Mouse (Mus musculus): ENCODE measurements at regions not wholly inside any gene's neighbourhood (a gene's known extent, or its start where the extent isn't known, plus 50 kb on each side); places are given as distances from the start of the nearest gene placed in this dataset.

GRCm38 (mm10) chr9:41483218-41483617 lies 321.7 kb upstream of the Ubash3b start:
- DNase-seq (ENCODE audit: low spot score): no peak

GRCm38 (mm10) chr9:41481611-41482266 lies 320.2 kb upstream of the Ubash3b start:
- DNase-seq (ENCODE audit: low spot score): no peak

DNA sequence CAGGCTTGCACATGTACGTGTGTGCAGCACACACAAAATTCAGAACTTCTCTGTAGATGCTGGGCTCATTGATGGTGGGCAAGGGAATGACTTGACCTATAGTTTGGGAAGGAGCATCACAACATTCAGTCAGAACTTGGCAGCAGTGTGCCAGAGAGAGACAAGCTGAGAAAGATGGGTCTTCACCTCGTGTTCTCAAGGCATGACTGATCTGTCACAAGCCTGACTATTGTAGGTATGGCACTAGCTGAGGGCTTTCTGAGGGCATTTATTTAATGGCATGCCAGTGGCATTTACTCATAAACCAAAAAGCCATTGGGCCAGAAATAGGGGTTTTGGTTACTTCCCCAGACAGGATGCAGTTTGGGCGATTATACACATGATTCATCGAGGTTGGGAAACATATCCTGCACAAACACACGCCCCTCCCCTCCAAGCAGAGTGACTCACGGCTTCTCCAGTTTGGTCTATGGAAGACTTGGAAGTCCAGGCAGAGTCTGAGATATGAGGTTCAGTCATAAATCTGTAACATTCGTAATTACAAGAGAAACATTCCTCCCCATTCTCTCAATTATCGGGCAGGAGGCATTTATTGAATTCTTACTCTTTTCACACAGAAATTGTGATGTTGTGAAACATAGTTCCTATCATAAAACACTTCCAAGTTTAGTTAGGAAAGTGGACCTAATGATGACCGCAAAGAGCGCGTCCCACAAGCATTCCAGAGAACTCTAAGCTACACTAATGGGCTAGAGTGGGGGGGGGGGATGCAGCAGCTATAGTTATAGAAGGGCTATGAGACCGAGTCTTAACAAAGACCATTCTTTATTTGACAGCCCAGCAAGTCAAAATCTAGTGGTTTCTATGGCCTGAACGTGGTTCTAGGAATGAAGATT lies 318.6 kb upstream of the Ubash3b start:
- no peak for DNase-seq (ENCODE audit: low spot score)

- no peak for DNase-seq (ENCODE audit: low spot score)
These were observed 317.6 kb upstream of the Ubash3b start for GRCm38 (mm10) chr9:41479085-41479484.

GRCm38 (mm10) chr9:41478106-41478848 lies 316.8 kb upstream of the Ubash3b start:
- peak; percentile 60 for DNase-seq (ENCODE audit: low spot score)

DNA sequence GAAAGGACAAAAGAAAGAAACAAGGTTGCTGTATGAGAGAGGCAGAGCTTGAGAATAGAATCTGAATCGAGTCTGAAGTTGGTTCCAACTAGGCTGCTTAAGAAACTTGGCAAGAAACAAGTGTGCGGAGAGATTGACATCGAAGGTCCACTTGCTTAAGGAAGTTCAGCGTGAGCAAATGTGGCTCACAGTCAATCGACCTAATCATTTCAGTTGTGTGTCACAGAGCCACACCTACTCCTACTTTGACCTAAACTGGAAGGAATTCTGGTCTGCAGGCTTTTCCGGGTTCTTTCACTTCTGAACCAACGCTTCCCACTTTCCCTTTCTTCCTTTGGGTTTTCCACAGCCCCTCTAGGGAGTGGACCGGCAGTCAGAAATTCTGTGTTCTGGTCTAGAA lies 313.8 kb upstream of the Ubash3b start:
- DNase-seq (ENCODE audit: low spot score): peak; percentile 25

- DNase-seq (ENCODE audit: low spot score): no peak
These were observed 313.4 kb upstream of the Ubash3b start for GRCm38 (mm10) chr9:41474945-41475297.

- peak; percentile 86 for DNase-seq (ENCODE audit: low spot score)
These were observed 312.9 kb upstream of the Ubash3b start for GRCm38 (mm10) chr9:41474244-41474944.

DNA sequence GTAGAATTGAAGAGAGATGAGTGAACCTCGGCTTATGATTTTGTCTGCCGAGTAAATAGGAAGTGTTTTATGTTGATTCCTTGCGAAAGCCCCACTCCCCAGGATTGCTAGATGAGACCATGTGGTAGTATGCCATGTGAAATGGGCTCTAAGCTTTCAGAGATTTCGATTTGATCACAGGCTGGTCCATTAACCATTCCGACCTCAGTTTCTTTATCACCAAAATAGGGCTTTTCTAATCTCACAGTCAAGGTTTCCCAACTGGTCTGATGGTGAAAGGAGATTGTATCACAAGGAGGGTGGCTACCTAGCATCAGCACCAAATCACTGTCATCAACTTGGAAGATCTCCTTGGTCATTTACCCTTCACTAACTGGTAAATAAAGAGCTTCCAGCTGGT lies 312.0 kb upstream of the Ubash3b start:
- no peak for DNase-seq (ENCODE audit: low spot score)

DNA sequence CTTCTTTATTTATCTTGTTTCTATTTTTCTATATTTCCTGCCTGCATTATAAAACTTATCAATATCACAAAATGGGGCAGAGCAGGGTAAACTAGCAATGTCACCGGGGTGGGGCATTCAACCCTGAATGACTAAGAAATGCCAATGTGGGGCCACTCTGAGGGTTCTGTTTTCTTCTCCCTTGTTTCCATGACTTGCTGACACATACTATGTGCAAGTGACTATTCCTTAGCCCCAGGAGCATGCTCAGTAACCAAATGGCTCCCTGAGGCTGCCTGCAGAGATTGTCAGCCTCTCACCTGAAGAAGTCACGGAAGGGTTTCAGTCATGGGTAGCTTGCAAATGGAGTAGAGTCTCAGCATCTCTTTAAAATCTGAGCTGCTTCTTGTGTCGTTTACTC lies 309.8 kb upstream of the Ubash3b start:
- DNase-seq (ENCODE audit: low spot score): no peak

GRCm38 (mm10) chr9:41470010-41470409 lies 308.5 kb upstream of the Ubash3b start:
- DNase-seq (ENCODE audit: low spot score): no peak

GRCm38 (mm10) chr9:41469414-41469813 lies 307.9 kb upstream of the Ubash3b start:
- DNase-seq (ENCODE audit: low spot score): no peak

DNA sequence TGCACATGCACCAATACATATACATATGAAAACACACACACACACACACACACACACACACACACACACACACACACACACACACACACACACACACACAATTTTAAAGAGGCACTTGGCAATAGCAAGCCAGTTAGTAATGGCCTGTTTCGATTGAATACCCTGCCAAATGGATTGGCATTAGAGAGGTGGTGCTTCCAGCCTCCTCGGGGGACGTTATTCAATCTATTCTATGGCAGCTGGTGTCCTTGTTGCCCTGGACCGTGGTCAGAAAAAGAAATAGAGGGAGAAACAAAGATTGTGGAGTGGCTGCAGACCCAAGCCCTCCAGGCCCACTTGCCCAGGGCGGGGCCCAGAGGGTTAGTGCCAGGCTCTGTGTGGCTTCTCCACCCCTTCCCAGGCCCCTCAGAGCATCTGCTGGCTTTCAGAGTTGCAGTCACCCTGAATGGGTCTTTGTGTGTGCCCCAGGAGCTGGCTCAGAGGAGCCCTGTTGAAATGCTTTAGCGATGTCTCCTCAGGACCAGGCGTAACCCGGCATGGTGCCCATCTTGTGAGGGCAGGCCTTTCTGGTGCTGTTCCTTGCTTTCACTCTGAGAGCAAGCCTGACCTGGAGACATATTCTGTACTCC lies 302.7 kb upstream of the Ubash3b start:
- DNase-seq (ENCODE audit: low spot score): no peak

DNA sequence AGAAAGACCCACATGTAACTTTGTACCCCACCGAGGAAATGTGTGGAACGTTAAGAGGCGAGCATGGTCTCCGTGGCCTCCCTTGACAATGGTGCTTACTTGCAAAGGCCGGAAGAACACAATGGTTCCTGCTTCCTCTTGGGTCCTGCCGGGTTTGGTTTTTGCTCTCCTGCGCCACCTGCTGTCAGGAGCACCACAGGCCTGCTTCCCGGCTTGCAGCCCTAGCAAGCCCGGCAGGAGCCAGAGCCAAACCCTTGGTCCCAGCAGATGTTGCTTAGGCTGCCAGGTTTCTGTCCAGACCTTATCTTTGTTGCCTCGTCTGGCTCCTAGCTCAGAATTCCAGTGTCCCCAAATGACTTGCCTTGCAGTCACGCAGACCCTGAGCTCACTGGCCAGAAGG lies 300.2 kb upstream of the Ubash3b start:
- DNase-seq (ENCODE audit: low spot score): peak; percentile 87

DNA sequence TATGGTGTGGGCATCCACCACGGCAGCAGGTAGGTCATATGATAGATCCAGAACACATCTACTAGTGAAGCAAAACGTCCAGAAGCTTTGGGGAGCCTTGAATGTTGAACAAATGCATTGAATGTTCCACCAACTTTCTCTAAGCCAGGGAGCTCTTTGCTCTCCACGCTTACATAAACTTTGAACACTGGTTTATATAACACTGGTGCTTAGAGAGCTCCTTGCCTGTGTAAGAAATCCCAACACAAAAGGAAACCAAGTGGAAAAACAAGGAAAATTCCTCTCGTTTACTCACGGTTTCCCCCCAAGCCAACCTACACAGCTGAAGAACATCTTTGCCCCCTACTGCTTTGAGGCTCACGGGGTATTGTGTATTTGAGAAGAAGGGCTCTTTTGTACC lies 299.2 kb upstream of the Ubash3b start:
- no peak for DNase-seq (ENCODE audit: low spot score)

DNA sequence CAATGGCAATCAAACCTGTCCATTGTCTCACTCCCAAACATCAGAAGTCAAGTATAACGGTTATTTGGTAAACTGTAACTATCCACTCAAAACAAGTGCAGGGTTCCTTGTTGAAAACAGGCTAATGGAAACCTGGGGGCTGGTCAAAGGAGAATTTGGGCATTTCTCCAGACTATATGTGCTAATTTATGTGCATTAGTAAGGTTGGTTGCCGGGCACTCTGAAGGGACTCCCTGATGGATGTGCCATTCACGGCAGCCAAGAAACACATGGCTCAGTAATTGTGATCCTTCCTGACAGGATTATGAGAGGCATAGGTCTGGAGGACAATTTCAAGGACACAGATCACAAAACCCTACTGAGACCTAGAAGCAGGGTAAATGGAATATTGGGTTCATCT lies 295.5 kb upstream of the Ubash3b start:
- no peak for DNase-seq (ENCODE audit: low spot score)

- DNase-seq (ENCODE audit: low spot score): no peak
These were observed 290.2 kb upstream of the Ubash3b start for GRCm38 (mm10) chr9:41451738-41452137.

GRCm38 (mm10) chr9:41449233-41449632 lies 287.7 kb upstream of the Ubash3b start:
- DNase-seq (ENCODE audit: low spot score): no peak

- no peak for DNase-seq (ENCODE audit: low spot score)
These were observed 286.4 kb upstream of the Ubash3b start for GRCm38 (mm10) chr9:41447902-41448301.

DNA sequence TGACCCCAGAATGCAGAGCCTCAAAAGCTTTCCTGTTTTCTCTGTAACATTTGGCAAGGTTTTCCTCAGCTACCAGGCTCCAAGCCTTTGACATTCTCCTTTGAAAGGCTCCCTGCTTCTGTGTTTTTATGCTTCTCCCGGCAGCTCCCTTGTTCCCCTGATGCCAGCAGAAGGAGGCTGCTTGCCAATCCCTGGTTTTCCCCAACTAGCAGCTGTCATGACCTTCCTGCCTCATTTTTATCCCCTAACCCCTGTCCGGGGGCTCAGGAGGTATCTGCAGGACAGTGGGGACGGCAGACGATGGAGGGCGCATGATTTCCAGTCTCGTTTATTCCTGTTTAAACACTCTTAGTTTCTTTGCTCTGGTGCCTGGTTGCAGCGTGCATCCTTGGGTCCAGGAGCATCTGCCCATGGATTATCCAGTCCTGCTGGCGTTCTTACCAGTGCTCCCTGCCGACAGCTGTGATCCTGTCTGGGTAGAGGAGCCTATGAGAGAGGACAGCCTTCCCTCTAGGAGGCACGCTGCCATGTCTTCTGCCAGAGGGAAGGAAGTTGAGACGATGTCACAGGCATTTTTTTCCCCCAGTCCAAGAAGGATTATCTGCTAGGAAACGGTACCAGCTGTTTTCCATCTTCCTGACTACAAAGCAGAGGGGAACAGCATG lies 285.8 kb upstream of the Ubash3b start:
- peak; percentile 19 for DNase-seq (ENCODE audit: low spot score)

Data from testis, postnatal 14 days (tissue).